Mouse (Mus musculus) kidney, adult 2 months (tissue): ENCODE measurements at regions not wholly inside any gene's neighbourhood (a gene's known extent, or its start where the extent isn't known, plus 50 kb on each side); places are given as distances from the start of the nearest gene placed in this dataset.

ENCODE experiments used
- CTCF ChIP-seq: fragments of 200-500 bp; conservative IDR thresholded peaks from 2 replicates; pipeline ENCODE4 v1.5.1; 2011; ENCODE audit warnings: low read depth, mild to moderate bottlenecking, control low read depth, low read length, moderate library complexity, mixed read lengths; ENCODE audit not compliant: insufficient read depth, insufficient read length
- POLR2A ChIP-seq: fragments of 200-500 bp; IDR thresholded peaks from one replicate; pipeline ENCODE4 v1.6.1; 2011; ENCODE audit warnings: low read depth, low read length, control low read depth

DNA sequence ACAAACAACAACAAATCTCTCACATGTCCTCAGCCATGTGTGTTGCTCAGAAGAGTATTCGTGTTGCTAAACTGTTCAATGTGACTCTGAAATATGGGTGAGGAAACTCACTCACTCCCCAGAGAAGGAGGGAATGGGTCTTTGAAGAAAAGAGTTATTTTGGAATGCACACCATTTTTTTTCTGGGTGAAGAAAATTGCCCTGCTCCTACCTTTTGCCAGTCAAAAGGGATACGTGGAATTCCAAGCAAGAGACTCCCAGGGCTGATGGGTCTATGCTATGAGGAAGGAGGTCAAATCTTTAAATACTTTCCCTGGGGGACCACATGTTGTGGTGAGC, 163.8 kb downstream of the Icos start:
- TF ChIP-seq POLR2A (no peak), CTCF (no peak)
